Mouse (Mus musculus): ENCODE data around the gene Lsamp.

GRCm38 (mm10) chr16:42180473-42180872, 2196.3 kb downstream of the Lsamp start:
- TF ChIP-seq CTCF (IDR thresholded peaks at IDR 0.05) (no peak), EP300 (IDR thresholded peaks at IDR 0.05) (no peak)
